Mouse (Mus musculus) lung, embryonic 14.5 days (tissue): Measurements from ENCODE around the gene Slc22a16. TPM values are rescaled to one million over a fixed set of nuclear protein-coding genes. Genes with fewer than 3 reads are reported as not detected.

Experiments used
- ATAC-seq: fragments of 200-750 bp; cut with Nextera tagmentation; 2 replicates; pipeline ENCODE4 v1.8.0; 2017; ENCODE audit warnings: mild to moderate bottlenecking, moderate TSS enrichment, moderate library complexity; ENCODE audit not compliant: insufficient read depth
- DNase-seq: peaks from one replicate; pipeline ENCODE4 v3.0.0-alpha.2; 2015
- H3K27ac ChIP-seq: fragments of 300-500 bp; sonication (generic); 2 replicates; pipeline ENCODE4 v1.5.1; 2014; ENCODE audit warnings: low read depth, mild to moderate bottlenecking, moderate library complexity
- H3K27me3 ChIP-seq: fragments of 300-500 bp; sonication (generic); 2 replicates; pipeline ENCODE4 v1.6.1; 2014; ENCODE audit warnings: low read length, control low read depth; ENCODE audit not compliant: insufficient read depth
- H3K36me3 ChIP-seq: fragments of 300-500 bp; sonication (generic); 2 replicates; pipeline ENCODE4 v1.6.1; 2014; ENCODE audit warnings: control low read depth; ENCODE audit not compliant: insufficient read depth
- H3K4me1 ChIP-seq: fragments of 300-500 bp; sonication (generic); 2 replicates; pipeline ENCODE4 v1.6.1; 2014; ENCODE audit warnings: antibody characterized with exemption, control low read depth; ENCODE audit not compliant: insufficient read depth
- H3K4me2 ChIP-seq: fragments of 300-500 bp; sonication (generic); 2 replicates; pipeline ENCODE4 v1.6.1; 2014; ENCODE audit warnings: mild to moderate bottlenecking
- H3K4me3 ChIP-seq: fragments of 300-500 bp; sonication (generic); 2 replicates; pipeline ENCODE4 v1.5.1; 2014; ENCODE audit warnings: low read depth, low read length
- H3K9ac ChIP-seq: fragments of 300-500 bp; sonication (generic); 2 replicates; pipeline ENCODE4 v1.6.1; 2014
- H3K9me3 ChIP-seq: fragments of 300-500 bp; sonication (generic); 2 replicates; pipeline ENCODE4 v1.6.1; 2016; ENCODE audit warnings: low read depth, low read length, control low read depth
- CTCF ChIP-seq: IDR thresholded peaks from 2 replicates; pipeline ENCODE4 v1.5.1; 2016; ENCODE audit warnings: antibody characterized with exemption, low read depth
- WGBS: fragments of 180-500 bp; shearing (Covaris S2); extraction: QIAGEN DNeasy Blood & Tissue Kit; methylation state at CpG from one replicate; pipeline ENCODE4 v1.1.7; 2014; 5-methylcytosine and 5-hydroxymethylcytosine counted together
- polyA plus RNA-seq: library from polyadenylated mRNA; unstranded; fragments of >200 nt; fragmentation: Nextera tagmentation; extraction: Ambion mirVana; gene quantifications from 2 replicates; pipeline ENCODE4 v1.2.1, GENCODE M21; 2014

Slc22a16 gene
- polyA plus RNA-seq, 1 experiment from 2014 or later = not detected

DNA sequence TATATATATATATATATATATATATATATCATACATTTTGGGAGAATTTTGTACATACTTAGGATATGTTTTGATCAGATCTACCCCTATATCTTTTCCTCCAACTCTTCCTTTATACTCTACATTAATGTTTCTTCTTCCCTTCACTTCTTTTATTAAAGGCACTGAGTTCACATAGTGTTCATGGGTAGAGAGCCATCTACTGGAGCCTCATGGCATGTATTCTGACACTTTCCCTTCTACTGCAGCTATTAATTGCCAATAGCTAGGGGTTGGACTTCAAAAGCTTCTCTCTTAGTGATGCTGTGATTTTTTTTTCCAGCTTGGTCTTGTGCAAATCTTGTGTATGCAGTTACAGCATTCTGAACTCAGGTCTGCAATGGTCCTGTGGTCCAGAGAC, 47.8 kb downstream of the Slc22a16 start:
- ATAC-seq (no peak), DNase-seq (peak; percentile 20)
- Histone ChIP-seq H3K9ac (no peak overlapping the region), H3K4me2 (no peak overlapping the region), H3K27me3 (no peaks in the 10 kb centered on the region), H3K36me3 (no peaks in the 10 kb centered on the region), H3K4me3 (no peak overlapping the region), H3K9me3 (no peaks in the 10 kb centered on the region), H3K27ac (no peak overlapping the region), H3K4me1 (no peaks in the 10 kb centered on the region)
- no peak for TF ChIP-seq CTCF

- DNase-seq = no peak
- Histone ChIP-seq H3K27ac (no peak overlapping the region), H3K4me2 (no peak overlapping the region), H3K4me3 (no peak overlapping the region), H3K9ac (no peak overlapping the region), H3K9me3 (no peaks in the 10 kb centered on the region), H3K36me3 (no peaks in the 10 kb centered on the region), H3K27me3 (no peaks in the 10 kb centered on the region), H3K4me1 (no peaks in the 10 kb centered on the region)
- 85% methylated on average over 1 of the region's 1 CpGs for WGBS
- ATAC-seq = no peak
- no peak for TF ChIP-seq CTCF
Observed at GRCm38 (mm10) chr10:40619760-40620159, 49.6 kb downstream of the Slc22a16 start.

DNA sequence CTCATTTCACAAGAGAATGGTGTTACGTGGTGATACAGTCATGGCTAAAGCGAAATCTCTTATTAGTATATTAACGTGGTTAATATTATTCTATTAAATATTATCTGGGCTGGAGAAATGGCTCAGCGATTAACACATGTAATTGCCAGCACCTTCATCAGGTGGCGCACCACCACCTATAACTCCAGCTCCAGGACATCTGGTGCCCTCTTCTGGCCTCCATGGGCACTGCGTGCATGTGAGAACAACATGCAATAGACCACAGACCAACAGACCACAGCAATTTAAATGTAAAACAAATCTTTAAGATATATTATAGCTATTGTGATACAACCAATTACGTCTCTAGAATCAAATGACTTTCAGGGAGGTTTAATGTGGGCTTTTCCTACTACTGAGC, 59.0 kb downstream of the Slc22a16 start:
- peak; percentile 79 for TF ChIP-seq CTCF
- Histone ChIP-seq H3K36me3 (no peaks in the 10 kb centered on the region), H3K27me3 (no peaks in the 10 kb centered on the region), H3K4me3 (no peak overlapping the region), H3K9me3 (no peaks in the 10 kb centered on the region), H3K27ac (0 out of 2 replicates have a peak overlapping the region, but pooled peaks have one; percentile 1), H3K4me2 (peak overlapping the region; percentile 44; the same call in 1 of the 2 replicates), H3K9ac (no peak overlapping the region), H3K4me1 (0 out of 2 replicates have a peak, but pooled peaks cover 4% of the 10 kb centered on the region)
- 72% methylated on average over 7 of the region's 7 CpGs for WGBS
- ATAC-seq (0 out of 2 replicates have a peak, but pooled peaks have one; percentile 24), DNase-seq (peak; percentile 67)

- Histone ChIP-seq H3K9me3 (no peaks in the 10 kb centered on the region), H3K27me3 (no peaks in the 10 kb centered on the region), H3K4me3 (0 out of 2 replicates have a peak within 1 kb of the TSS, but pooled peaks have one; percentile 10), H3K4me1 (0 out of 2 replicates have a peak, but pooled peaks cover 4% of the 10 kb centered on the region), H3K4me2 (peak within 1 kb of the TSS; percentile 44), H3K36me3 (no peaks in the 10 kb centered on the region), H3K9ac (no peak within 1 kb of the TSS), H3K27ac (peak within 1 kb of the TSS; percentile 1; the same call in 1 of the 2 replicates)
- WGBS = 31% methylated on average over 8 of the region's 8 CpGs
- no peak for TF ChIP-seq CTCF
- peak; percentile 37 for DNase-seq
- peak; percentile 80 for ATAC-seq
Observed at GRCm38 (mm10) chr10:40629656-40630311, 59.6 kb downstream of the Slc22a16 start, which contains the start of gene Ddo. Gene Ddo (plus strand): TSS chr10:40630011.

DNA sequence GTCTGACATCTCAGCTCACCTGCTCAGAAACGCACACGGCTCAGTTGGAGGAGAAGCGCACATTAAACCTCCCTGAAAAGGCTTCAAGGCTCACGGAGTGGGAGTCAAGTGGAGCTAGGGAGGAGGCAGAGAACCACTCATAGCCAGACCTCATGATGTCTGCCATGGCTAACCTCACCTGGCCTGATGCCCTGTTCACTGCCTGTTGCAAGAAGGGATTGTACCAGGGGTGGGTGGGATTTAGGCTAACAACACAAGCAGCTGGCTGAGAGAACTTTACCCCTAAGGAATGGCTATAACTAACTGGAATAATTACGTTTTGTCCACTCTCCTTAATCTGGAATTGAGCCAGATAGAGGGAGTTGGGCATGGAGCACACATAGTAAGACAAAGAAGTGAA, 60.3 kb downstream of the Slc22a16 start:
- Histone ChIP-seq H3K27ac (peak overlapping the region; percentile 1; the same call in 1 of the 2 replicates), H3K4me3 (0 out of 2 replicates have a peak overlapping the region, but pooled peaks have one; percentile 10), H3K4me1 (0 out of 2 replicates have a peak, but pooled peaks cover 4% of the 10 kb centered on the region), H3K27me3 (no peaks in the 10 kb centered on the region), H3K9me3 (no peaks in the 10 kb centered on the region), H3K4me2 (peak overlapping the region; percentile 44), H3K36me3 (no peaks in the 10 kb centered on the region), H3K9ac (no peak overlapping the region)
- 49% methylated on average over 5 of the region's 5 CpGs for WGBS
- no peak for TF ChIP-seq CTCF
- DNase-seq (peak; percentile 10), ATAC-seq (peak; percentile 24; the same call in 1 of the 2 replicates)

- Histone ChIP-seq H3K27me3 (no peaks in the 10 kb centered on the region), H3K4me1 (0 out of 2 replicates have a peak, but pooled peaks cover 4% of the 10 kb centered on the region), H3K9ac (no peak overlapping the region), H3K4me3 (no peak overlapping the region), H3K36me3 (no peaks in the 10 kb centered on the region), H3K27ac (no peak overlapping the region), H3K4me2 (no peak overlapping the region), H3K9me3 (no peaks in the 10 kb centered on the region)
- no peak for ATAC-seq
- 67% methylated on average over 9 of the region's 9 CpGs for WGBS
- no peak for DNase-seq
- no peak for TF ChIP-seq CTCF
Observed at GRCm38 (mm10) chr10:40630961-40631360, 60.8 kb downstream of the Slc22a16 start.

- H3K4me1 ChIP-seq = 0 out of 2 replicates have a peak, but pooled peaks cover 4% of the 10 kb centered on the region
- WGBS = 83% methylated on average over 3 of the region's 3 CpGs
Observed at GRCm38 (mm10) chr10:40632087-40632486, 62.0 kb downstream of the Slc22a16 start.

More at GRCm38 (mm10) chr10:40632087-40632486, 62.0 kb downstream of the Slc22a16 start:
- ATAC-seq = no peak
- no peaks in the 10 kb centered on the region for H3K9me3 ChIP-seq
- no peak overlapping the region for H3K4me2 ChIP-seq
- no peaks in the 10 kb centered on the region for H3K36me3 ChIP-seq
- H3K4me3 ChIP-seq = no peak overlapping the region
- no peak overlapping the region for H3K9ac ChIP-seq
- no peak for DNase-seq
- no peak for TF ChIP-seq CTCF
- no peaks in the 10 kb centered on the region for H3K27me3 ChIP-seq
- no peak overlapping the region for H3K27ac ChIP-seq
